Comparison of ENCODE assay signal across 8 mouse cellular contexts in genomic region chr5:30922581-30923041, GRCm38 (mm10). TPM values are rescaled to one million over a fixed set of nuclear protein-coding genes. Genes with fewer than 3 reads are reported as not detected.
DNase-seq lines count a peak whose midpoint lies in the region; ATAC-seq and TF ChIP-seq lines count a peak whose summit lies in the region.
"Had no signal": no experiment of that assay in that cellular context is flagged by ENCODE, and none has a peak within 500 bp of the region (broad histone marks: within the 10 kb centered on the region; RNA-seq: fewer than 3 reads in every experiment).

No protein-coding gene starts in this region.

- ATAC-seq in hindbrain, embryonic 11.5 days (ENCODE audit: low FRiP score), result no peak
- no peak for ATAC-seq in liver, postnatal 0 days
- ATAC-seq in stomach, embryonic 16.5 days (ENCODE audit: insufficient read depth, low FRiP score), result no peak

- H3K9ac ChIP-seq in liver, adult 2 months (ENCODE audit: low read depth, low read length), result peak overlapping the region; percentile 85
- no peak overlapping the region for H3K9ac ChIP-seq in hindbrain, embryonic 11.5 days (ENCODE audit: low read depth, low read length)
- H3K9ac ChIP-seq in liver, postnatal 0 days (replicated peaks), result peak overlapping the region; percentile 74
- H3K9ac ChIP-seq in stomach, embryonic 16.5 days (ENCODE audit: low read length), result peak overlapping the region; percentile 77; the same call in 1 of the 2 replicates

- 6% methylated on average over 10 of the region's 10 CpGs for WGBS in liver, adult 2 months
- WGBS in hindbrain, embryonic 11.5 days, result 72% methylated on average over 10 of the region's 10 CpGs
- WGBS in liver, postnatal 0 days (ENCODE audit: insufficient replicate concordance), result 42% methylated on average over 10 of the region's 10 CpGs
- WGBS in stomach, embryonic 16.5 days, result 49% methylated on average over 10 of the region's 10 CpGs

- peaks cover 4% of the 10 kb centered on the region; the same call in 1 of the 2 replicates for H3K79me2 ChIP-seq in liver, adult 2 months (ENCODE audit: control insufficient read depth, insufficient read depth, low read length)

- H3K4me1 ChIP-seq in liver, adult 2 months (ENCODE audit: control insufficient read depth, insufficient read depth, low read length), result peaks cover 42% of the 10 kb centered on the region
- peaks cover 5% of the 10 kb centered on the region for H3K4me1 ChIP-seq in hindbrain, embryonic 11.5 days (replicated peaks; ENCODE audit: control insufficient read depth, insufficient read depth, low read length)
- H3K4me1 ChIP-seq in liver, postnatal 0 days (ENCODE audit: insufficient read depth), result peaks cover 34% of the 10 kb centered on the region
- peaks cover 24% of the 10 kb centered on the region for H3K4me1 ChIP-seq in stomach, embryonic 16.5 days (ENCODE audit: control insufficient read depth, insufficient read depth, low read length)

- TF ChIP-seq EP300 in liver, postnatal 0 days (IDR thresholded peaks at IDR 0.05; ENCODE audit: low read depth), result no peak

- peak overlapping the region; percentile 83 for H3K27ac ChIP-seq in liver, adult 2 months (replicated peaks; ENCODE audit: insufficient read depth, low read depth, low read length)
- no peak overlapping the region for H3K27ac ChIP-seq in hindbrain, embryonic 11.5 days (ENCODE audit: low read depth, low read length)
- H3K27ac ChIP-seq in liver, postnatal 0 days (ENCODE audit: low read depth), result peak overlapping the region; percentile 88; the same call in 1 of the 2 replicates
- no peak overlapping the region for H3K27ac ChIP-seq in stomach, embryonic 16.5 days (ENCODE audit: low read length)

- no peaks in the 10 kb centered on the region for H3K9me3 ChIP-seq in hindbrain, embryonic 11.5 days (ENCODE audit: control insufficient read depth, low read length)
- H3K9me3 ChIP-seq in liver, postnatal 0 days (ENCODE audit: low read length), result no peaks in the 10 kb centered on the region
- no peaks in the 10 kb centered on the region for H3K9me3 ChIP-seq in stomach, embryonic 16.5 days (replicated peaks; ENCODE audit: control insufficient read depth, low read length)

- TF ChIP-seq CTCF in liver, adult 2 months (IDR thresholded peaks at IDR 0.05; ENCODE audit: low read depth, low read length), result no peak
- TF ChIP-seq CTCF in liver, postnatal 0 days (IDR thresholded peaks at IDR 0.05; ENCODE audit: low read depth), result no peak

- H3K4me3 ChIP-seq in liver, adult 2 months (ENCODE audit: insufficient read depth, low read depth, low read length), result peak overlapping the region; percentile 65
- no peak overlapping the region for H3K4me3 ChIP-seq in hindbrain, embryonic 11.5 days (ENCODE audit: low read depth, low read length)
- peak overlapping the region; percentile 69 for H3K4me3 ChIP-seq in liver, postnatal 0 days (ENCODE audit: low read depth, low read length)
- peak overlapping the region; percentile 54; the same call in 1 of the 2 replicates for H3K4me3 ChIP-seq in stomach, embryonic 16.5 days (replicated peaks; ENCODE audit: low read length)

- H3K27me3 ChIP-seq in liver, adult 2 months (ENCODE audit: control insufficient read depth, insufficient read depth, low read length), result no peaks in the 10 kb centered on the region
- H3K27me3 ChIP-seq in hindbrain, embryonic 11.5 days (ENCODE audit: control insufficient read depth, insufficient read depth, low read length), result no peaks in the 10 kb centered on the region
- H3K27me3 ChIP-seq in liver, postnatal 0 days (ENCODE audit: insufficient read depth, low read length), result no peaks in the 10 kb centered on the region
- H3K27me3 ChIP-seq in stomach, embryonic 16.5 days (ENCODE audit: control insufficient read depth, insufficient read depth, low read length), result no peaks in the 10 kb centered on the region

- peaks cover 8% of the 10 kb centered on the region; the same call in 1 of the 2 replicates for H3K36me3 ChIP-seq in liver, adult 2 months (ENCODE audit: control insufficient read depth, insufficient read depth, low read length)
- H3K36me3 ChIP-seq in hindbrain, embryonic 11.5 days (ENCODE audit: control insufficient read depth, insufficient read depth, low read length), result no peaks in the 10 kb centered on the region
- H3K36me3 ChIP-seq in liver, postnatal 0 days (replicated peaks; ENCODE audit: insufficient read depth, low read length), result peaks cover 11% of the 10 kb centered on the region
- peaks cover 10% of the 10 kb centered on the region for H3K36me3 ChIP-seq in stomach, embryonic 16.5 days (ENCODE audit: control insufficient read depth, insufficient read depth, low read length)

- DNase-seq in liver, adult 2 months (ENCODE audit: extremely low read depth, low read depth, low spot score), result peak; percentile 56
- no peak for DNase-seq in liver
- DNase-seq in hindbrain, embryonic 11.5 days (ENCODE audit: low spot score), result no peak
- no peak for DNase-seq in liver, postnatal 0 days
- no peak for DNase-seq in adrenal gland, postnatal 25 days
- no peak for DNase-seq in left cerebral cortex, adult 11 months (ENCODE audit: low spot score)

- TF ChIP-seq POLR2A in liver, adult 2 months (IDR thresholded peaks at IDR 0.05; ENCODE audit: extremely low read depth, insufficient read depth, low read length), result no peak

- peak overlapping the region; percentile 87; the same call in 1 of the 2 replicates for H3K4me2 ChIP-seq in hindbrain, embryonic 11.5 days (replicated peaks; ENCODE audit: low read depth, low read length)
- peak overlapping the region; percentile 92 for H3K4me2 ChIP-seq in liver, postnatal 0 days (ENCODE audit: low read depth, low read length)
- peak overlapping the region; percentile 79 for H3K4me2 ChIP-seq in stomach, embryonic 16.5 days (ENCODE audit: low read depth, low read length)

RNA-seq across cellular contexts. Expression of gene Khk, which starts 1.4 kb away (rescaled TPM):
- total RNA-seq in liver, adult 2 months (2014; rRNA removed), result 288 and 405 TPM in 2 replicates
- polyA plus RNA-seq in liver, adult 2 months (2012; rRNA removed), result 650 and 735 TPM in 2 replicates
- 4.2 and 7.8 TPM in 2 replicates for polyA plus RNA-seq in hindbrain, embryonic 11.5 days (2014; fragmentation: Nextera tagmentation; extraction: Ambion mirVana)
- 56.9 and 57.7 TPM in 2 replicates for polyA plus RNA-seq in liver, postnatal 0 days (2015; fragmentation: Nextera tagmentation; extraction: Ambion mirVana)
- 28.8 and 31.8 TPM in 2 replicates for polyA plus RNA-seq in stomach, embryonic 16.5 days (2015; fragmentation: Nextera tagmentation; extraction: Ambion mirVana)
- 28.5 and 58.5 TPM in 2 replicates for total RNA-seq in adrenal gland, postnatal 25 days (2021)

RNA-seq across cellular contexts. Expression of gene Emilin1, which starts 9.4 kb away (rescaled TPM):
- 17.6 and 17.8 TPM in 2 replicates for total RNA-seq in liver, adult 2 months (2014; rRNA removed)
- polyA plus RNA-seq in liver, adult 2 months (2012; rRNA removed), result 27.8 and 31.5 TPM in 2 replicates
- polyA plus RNA-seq in hindbrain, embryonic 11.5 days (2014; fragmentation: Nextera tagmentation; extraction: Ambion mirVana), result 46.0 and 48.5 TPM in 2 replicates
- 25.3 and 30.9 TPM in 2 replicates for polyA plus RNA-seq in liver, postnatal 0 days (2015; fragmentation: Nextera tagmentation; extraction: Ambion mirVana)
- polyA plus RNA-seq in stomach, embryonic 16.5 days (2015; fragmentation: Nextera tagmentation; extraction: Ambion mirVana), result 245 and 257 TPM in 2 replicates
- 41.3 and 57.2 TPM in 2 replicates for total RNA-seq in adrenal gland, postnatal 25 days (2021)

RNA-seq across cellular contexts. Expression of gene Ost4, which starts 15.0 kb away (rescaled TPM):
- total RNA-seq in liver, adult 2 months (2014; rRNA removed), result 76.2 and 88.6 TPM in 2 replicates
- polyA plus RNA-seq in liver, adult 2 months (2012; rRNA removed), result 167 and 196 TPM in 2 replicates
- 335 and 338 TPM in 2 replicates for polyA plus RNA-seq in hindbrain, embryonic 11.5 days (2014; fragmentation: Nextera tagmentation; extraction: Ambion mirVana)
- 263 and 277 TPM in 2 replicates for polyA plus RNA-seq in liver, postnatal 0 days (2015; fragmentation: Nextera tagmentation; extraction: Ambion mirVana)
- polyA plus RNA-seq in stomach, embryonic 16.5 days (2015; fragmentation: Nextera tagmentation; extraction: Ambion mirVana), result 434 and 465 TPM in 2 replicates
- 190 and 207 TPM in 2 replicates for total RNA-seq in adrenal gland, postnatal 25 days (2021)

RNA-seq across cellular contexts. Expression of gene Cgref1, which starts 22.8 kb away (rescaled TPM):
- total RNA-seq in liver, adult 2 months (2014; rRNA removed), result 0.60 and 0.74 TPM in 2 replicates
- 0.28 and 0.34 TPM in 2 replicates for polyA plus RNA-seq in liver, adult 2 months (2012; rRNA removed)
- 6.9 and 7.6 TPM in 2 replicates for polyA plus RNA-seq in hindbrain, embryonic 11.5 days (2014; fragmentation: Nextera tagmentation; extraction: Ambion mirVana)
- 18.7 and 22.8 TPM in 2 replicates for polyA plus RNA-seq in liver, postnatal 0 days (2015; fragmentation: Nextera tagmentation; extraction: Ambion mirVana)
- 12.3 and 14.3 TPM in 2 replicates for polyA plus RNA-seq in stomach, embryonic 16.5 days (2015; fragmentation: Nextera tagmentation; extraction: Ambion mirVana)
- total RNA-seq in adrenal gland, postnatal 25 days (2021), result 1.0 TPM in 1 of 2 replicates, not detected in the other
- polyA plus RNA-seq: macrophage had no signal

RNA-seq across cellular contexts. Expression of gene Agbl5, which starts 34.1 kb away (rescaled TPM):
- 2.7 and 4.6 TPM in 2 replicates for total RNA-seq in liver, adult 2 months (2014; rRNA removed)
- polyA plus RNA-seq in liver, adult 2 months (2012; rRNA removed), result 4.3 and 7.5 TPM in 2 replicates
- polyA plus RNA-seq in hindbrain, embryonic 11.5 days (2014; fragmentation: Nextera tagmentation; extraction: Ambion mirVana), result 21.5 and 24.0 TPM in 2 replicates
- 3.1 and 3.2 TPM in 2 replicates for polyA plus RNA-seq in liver, postnatal 0 days (2015; fragmentation: Nextera tagmentation; extraction: Ambion mirVana)
- 16.7 and 18.4 TPM in 2 replicates for polyA plus RNA-seq in stomach, embryonic 16.5 days (2015; fragmentation: Nextera tagmentation; extraction: Ambion mirVana)
- 12.1 and 17.3 TPM in 2 replicates for total RNA-seq in adrenal gland, postnatal 25 days (2021)

Comparison
In these comparisons a context has a peak if more than half of its experiments do, and no peak if none do; other contexts are left out.
1. RNA of gene Khk, which starts 1.4 kb away (polyA plus RNA-seq): 650 to 735 TPM in liver, adult 2 months; 56.9 to 57.7 TPM in liver, postnatal 0 days, 28.8 to 31.8 TPM in stomach, embryonic 16.5 days and 4.2 to 7.8 TPM in hindbrain, embryonic 11.5 days; every median in the first group is over 10 times any median in the second.
2. H3K27ac ChIP-seq: peak in liver, adult 2 months (single experiment) and liver, postnatal 0 days (single experiment); none in hindbrain, embryonic 11.5 days (single experiment) and stomach, embryonic 16.5 days (single experiment).
3. Peak in every context shown above with its lines, with median percentiles within 50 percentile points of each other: H3K4me2 ChIP-seq.